In the genomic region with DNA sequence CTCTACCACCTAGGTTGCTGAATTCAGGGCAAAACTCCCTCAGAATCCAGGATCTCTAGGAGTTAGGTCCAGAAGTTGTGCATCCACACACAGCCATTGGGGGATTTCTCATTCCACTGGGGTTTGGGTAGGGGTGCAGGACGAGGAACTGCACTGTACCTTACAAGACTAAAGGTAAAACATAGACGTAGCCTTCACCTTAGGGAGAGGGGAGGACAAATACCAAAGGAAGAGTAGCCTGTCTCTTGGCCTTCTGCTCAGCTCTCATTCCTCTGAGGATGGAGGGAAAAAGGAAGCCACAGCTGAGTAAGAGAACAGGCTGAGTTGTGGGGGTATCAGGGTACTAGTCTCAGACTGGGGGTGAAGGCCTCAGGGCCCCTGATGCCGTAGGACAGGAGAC, we compare ENCODE assay signal across 11 mouse cellular contexts. TPM values are rescaled to one million over a fixed set of nuclear protein-coding genes. Genes with fewer than 3 reads are reported as not detected.
DNase-seq lines count a peak whose midpoint lies in the region; ATAC-seq and TF ChIP-seq lines count a peak whose summit lies in the region.
"Had no signal": no experiment of that assay in that cellular context is flagged by ENCODE, and none has a peak within 500 bp of the region (broad histone marks: within the 10 kb centered on the region; RNA-seq: fewer than 3 reads in every experiment).

A gene (minus strand): TSS at position 101 of the 400 bp plus-strand sequence.

- no peak within 1 kb of the TSS for H3K9ac ChIP-seq in heart, embryonic 12.5 days
- H3K9ac ChIP-seq in liver, embryonic 14.5 days (replicated peaks): no peak within 1 kb of the TSS
- no peak within 1 kb of the TSS for H3K9ac ChIP-seq in midbrain, embryonic 14.5 days (replicated peaks; ENCODE audit: low read length)
- H3K9ac ChIP-seq: hindbrain, embryonic 15.5 days had no signal

- H3K36me3 ChIP-seq in heart, embryonic 12.5 days: peaks cover 92% of the 10 kb centered on the region
- peaks cover 92% of the 10 kb centered on the region for H3K36me3 ChIP-seq in G1E (replicated peaks)
- H3K36me3 ChIP-seq in liver, embryonic 14.5 days (replicated peaks; ENCODE audit: control insufficient read depth, insufficient read depth, low read depth): peaks cover 53% of the 10 kb centered on the region
- H3K36me3 ChIP-seq in midbrain, embryonic 14.5 days (ENCODE audit: control insufficient read depth, insufficient read depth, low read length): peaks cover 91% of the 10 kb centered on the region

- no peak within 1 kb of the TSS for H3K4me2 ChIP-seq in heart, embryonic 12.5 days
- H3K4me2 ChIP-seq in liver, embryonic 14.5 days (ENCODE audit: low read depth): peak within 1 kb of the TSS; percentile 32
- H3K4me2 ChIP-seq in midbrain, embryonic 14.5 days (ENCODE audit: low read length): no peak within 1 kb of the TSS
- H3K4me2 ChIP-seq: hindbrain, embryonic 15.5 days had no signal

- intact Hi-C loops in left cerebral cortex, adult 2 months (cut with DNase I): no loop called here

- H3K4me1 ChIP-seq in heart, embryonic 12.5 days (replicated peaks): peaks cover 7% of the 10 kb centered on the region
- H3K4me1 ChIP-seq in G1E (ENCODE audit: insufficient read depth, low read depth, low read length): peaks cover 21% of the 10 kb centered on the region
- H3K4me1 ChIP-seq in liver, embryonic 14.5 days (replicated peaks; ENCODE audit: control insufficient read depth in 2 of 2, insufficient read depth in 2 of 2, low read length in 1 of 2): no peaks in the 10 kb centered on the region
- no peaks in the 10 kb centered on the region for H3K4me1 ChIP-seq in midbrain, embryonic 14.5 days (ENCODE audit: control insufficient read depth, insufficient read depth, low read length)
- H3K4me1 ChIP-seq: hindbrain, embryonic 15.5 days had no signal

- no peak for TF ChIP-seq EP300 in liver, embryonic 14.5 days (IDR thresholded peaks at IDR 0.05; ENCODE audit: low read depth)

- H3K27ac ChIP-seq in heart, embryonic 12.5 days (ENCODE audit: poor library complexity, severe bottlenecking): peak within 1 kb of the TSS; percentile 26; the same call in 1 of the 2 replicates
- peak within 1 kb of the TSS; percentile 57 for H3K27ac ChIP-seq in left cerebral cortex, adult 2 months
- H3K27ac ChIP-seq in liver, embryonic 14.5 days: no peak within 1 kb of the TSS
- no peak within 1 kb of the TSS for H3K27ac ChIP-seq in midbrain, embryonic 14.5 days (replicated peaks; ENCODE audit: low read depth, low read length)
- H3K27ac ChIP-seq: hindbrain, embryonic 15.5 days had no signal

- no peak for TF ChIP-seq CTCF in left cerebral cortex, adult 2 months (IDR thresholded peaks at IDR 0.05)
- no peak for TF ChIP-seq CTCF in G1E (IDR thresholded peaks at IDR 0.05; ENCODE audit: low read depth, low read length)
- TF ChIP-seq CTCF in liver, embryonic 14.5 days (IDR thresholded peaks at IDR 0.05; ENCODE audit: low read depth): no peak

- DNase-seq in heart, adult 9 months (ENCODE audit: low spot score in 2 of 2): no peak
- DNase-seq in left cerebral cortex, adult 2 months (ENCODE audit: extremely low spot score in 1 of 2, low spot score in 2 of 2): no peak
- no peak for DNase-seq in left cerebral cortex, adult 18-20 months (ENCODE audit: low spot score in 2 of 2)
- DNase-seq in G1E (ENCODE audit: low spot score): no peak
- no peak for DNase-seq in liver, embryonic 14.5 days (ENCODE audit: low read depth in 3 of 3, low spot score in 3 of 3)
- DNase-seq in midbrain, embryonic 14.5 days: no peak
- no peak for DNase-seq in cerebellum, postnatal 10 days
- DNase-seq: adrenal gland, postnatal 25 days; retina, postnatal 1 day had no signal

- no peaks in the 10 kb centered on the region for H3K9me3 ChIP-seq in heart, embryonic 12.5 days (replicated peaks)
- H3K9me3 ChIP-seq in G1E (replicated peaks): no peaks in the 10 kb centered on the region
- H3K9me3 ChIP-seq in liver, embryonic 14.5 days (ENCODE audit: control insufficient read depth, low read length): no peaks in the 10 kb centered on the region
- H3K9me3 ChIP-seq in midbrain, embryonic 14.5 days (ENCODE audit: control insufficient read depth, low read length): no peaks in the 10 kb centered on the region
- H3K9me3 ChIP-seq: hindbrain, embryonic 15.5 days had no signal

- WGBS in heart, embryonic 12.5 days: 88% methylated on average over 3 of the region's 3 CpGs
- 75% methylated on average over 3 of the region's 3 CpGs for WGBS in liver, embryonic 14.5 days (ENCODE audit: insufficient replicate concordance)
- WGBS in midbrain, embryonic 14.5 days: 93% methylated on average over 3 of the region's 3 CpGs

- no peak within 1 kb of the TSS for H3K4me3 ChIP-seq in heart, embryonic 12.5 days
- H3K4me3 ChIP-seq in left cerebral cortex, adult 2 months: peak within 1 kb of the TSS; percentile 3; the same call in 1 of the 2 replicates
- peak within 1 kb of the TSS; percentile 50; the same call in 1 of the 2 replicates for H3K4me3 ChIP-seq in G1E (ENCODE audit: low read depth, low read length)
- no peak within 1 kb of the TSS for H3K4me3 ChIP-seq in liver, embryonic 14.5 days (ENCODE audit: insufficient read depth in 1 of 2, low read depth in 2 of 2, low read length in 2 of 2)
- H3K4me3 ChIP-seq in midbrain, embryonic 14.5 days (replicated peaks; ENCODE audit: low read depth, low read length): no peak within 1 kb of the TSS
- H3K4me3 ChIP-seq: hindbrain, embryonic 15.5 days had no signal

- ATAC-seq in heart, embryonic 12.5 days (ENCODE audit: insufficient number of reproducible peaks, low FRiP score): no peak
- no peak for ATAC-seq in G1E (ENCODE audit: extremely low read depth, insufficient number of reproducible peaks, low FRiP score, poor library complexity, severe bottlenecking)
- ATAC-seq in liver, embryonic 14.5 days (ENCODE audit: insufficient read depth): no peak
- ATAC-seq in midbrain, embryonic 14.5 days (ENCODE audit: low FRiP score, low TSS enrichment): no peak

- no peaks in the 10 kb centered on the region for H3K27me3 ChIP-seq in heart, embryonic 12.5 days (replicated peaks)
- no peaks in the 10 kb centered on the region for H3K27me3 ChIP-seq in G1E (ENCODE audit: insufficient read depth, low read length)
- H3K27me3 ChIP-seq in liver, embryonic 14.5 days (ENCODE audit: control insufficient read depth, insufficient read depth, low read length): no peaks in the 10 kb centered on the region
- no peaks in the 10 kb centered on the region for H3K27me3 ChIP-seq in midbrain, embryonic 14.5 days (ENCODE audit: control insufficient read depth, insufficient read depth, low read length)
- H3K27me3 ChIP-seq: hindbrain, embryonic 15.5 days had no signal

RNA-seq across cellular contexts. Expression of the gene that starts here (rescaled TPM):
- polyA plus RNA-seq in heart, embryonic 12.5 days (2016; fragmentation: Nextera tagmentation; extraction: Ambion mirVana): 1.8 TPM in 2 replicates
- 10 to 100 TPM in 1 of 2 experiments, 1 to 10 TPM in 1; 8.5 to 10.2 TPM for total RNA-seq in left cerebral cortex, adult 2 months (2021)
- 1 to 10 TPM; 6.6 to 6.8 TPM for total RNA-seq in left cerebral cortex, adult 18-20 months (2021)
- total RNA-seq in G1E (2014; fragmentation: Nextera tagmentation) (4.2 and 6.5 TPM in 2 replicates), G1E (2017) (2.5 and 2.7 TPM in 2 replicates)
- polyA plus RNA-seq in G1E (2012): 1.8 TPM in 2 replicates
- polyA plus RNA-seq in liver, embryonic 14.5 days (2012; rRNA removed): 12.7 and 14.8 TPM in 2 replicates
- 15.0 and 15.9 TPM in 2 replicates for polyA plus RNA-seq in liver, embryonic 14.5 days (2014; fragmentation: Nextera tagmentation; extraction: Ambion mirVana)
- polyA plus RNA-seq in midbrain, embryonic 14.5 days (2014; fragmentation: Nextera tagmentation; extraction: Ambion mirVana): 4.0 and 6.0 TPM in 2 replicates

Comparison
In these comparisons a context has a peak if more than half of its experiments do, and no peak if none do; other contexts are left out.
1. H3K27ac ChIP-seq: peak in heart, embryonic 12.5 days (single experiment) and left cerebral cortex, adult 2 months (single experiment); none in liver, embryonic 14.5 days (single experiment) and midbrain, embryonic 14.5 days (single experiment).
2. H3K4me3 ChIP-seq: peak in left cerebral cortex, adult 2 months (single experiment) and G1E (single experiment); none in heart, embryonic 12.5 days (single experiment), liver, embryonic 14.5 days (0 of 2) and midbrain, embryonic 14.5 days (single experiment).